Mouse (Mus musculus): ENCODE results near the gene Tdgf1.

DNA sequence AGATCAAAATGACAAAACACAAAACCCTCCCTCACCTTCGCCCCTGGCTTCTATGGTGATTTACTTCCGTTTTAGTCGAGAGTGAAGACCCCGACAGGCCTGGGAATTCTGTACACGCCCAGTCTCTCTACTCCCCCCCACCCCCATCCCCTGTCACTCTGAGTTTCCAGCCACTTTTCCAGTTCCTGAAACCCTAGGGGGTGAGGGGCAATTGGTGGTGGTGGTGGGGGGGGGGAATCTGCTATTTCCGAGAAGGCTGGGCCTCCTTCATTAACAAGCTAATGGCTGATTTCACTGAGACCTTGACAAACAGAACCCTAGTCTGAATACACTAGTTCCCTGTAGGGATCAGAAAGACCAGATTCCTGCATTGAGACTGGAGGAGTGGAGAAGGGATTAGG, 1.3 kb upstream of the Tdgf1 start:
- no peak for TF ChIP-seq CTCF (IDR thresholded peaks at IDR 0.05; ENCODE audit: low read depth)
- no peak for TF ChIP-seq EP300 (optimal IDR thresholded peaks at IDR 0.05)
